Mouse (Mus musculus) embryonic fibroblast, embryonic 13.5 days (primary cell): ENCODE results near the gene Atoh1. TPM values are rescaled to one million over a fixed set of nuclear protein-coding genes. Genes with fewer than 3 reads are reported as not detected.

Experiments
- H3K27ac ChIP-seq: 2 replicates; pipeline ENCODE4 v1.5.1; 2012; ENCODE audit warnings: low read length, control low read depth, inconsistent platforms; ENCODE audit not compliant: insufficient read depth
- H3K4me1 ChIP-seq: 2 replicates; pipeline ENCODE4 v1.6.1; 2011; ENCODE audit warnings: low read length; ENCODE audit not compliant: control insufficient read depth, insufficient read depth
- H3K4me3 ChIP-seq: 2 replicates; pipeline ENCODE4 v1.5.1; 2011; ENCODE audit warnings: mild to moderate bottlenecking, control low read depth, low read length; ENCODE audit not compliant: insufficient read depth
- CTCF ChIP-seq: IDR thresholded peaks from 2 replicates; pipeline ENCODE4 v1.5.1; 2011; ENCODE audit warnings: mild to moderate bottlenecking, control low read depth, low read length, moderate library complexity, borderline replicate concordance; ENCODE audit not compliant: insufficient read depth
- POLR2A ChIP-seq: IDR thresholded peaks from 2 replicates; pipeline ENCODE4 v1.6.1; 2011; ENCODE audit warnings: low read depth, mild to moderate bottlenecking, control low read depth, low read length, moderate library complexity
- polyA plus RNA-seq: library from polyadenylated mRNA; stranded (reverse); fragments of >200 nt; gene quantifications from 2 replicates; pipeline ENCODE4 v1.2.4, GENCODE M21; 2011; ENCODE audit warnings: low read depth; ENCODE audit not compliant: missing spikeins, insufficient read length

Atoh1 gene
- polyA plus RNA-seq, 1 experiment: not detected

GRCm38 (mm10) chr6:64730506-64731020 lies 1.6 kb downstream of the Atoh1 start:
- Histone ChIP-seq H3K4me1 (no peaks in the 10 kb centered on the region), H3K27ac (no peak overlapping the region), H3K4me3 (no peak overlapping the region)
- no peak for TF ChIP-seq POLR2A
- TF ChIP-seq CTCF: no peak

GRCm38 (mm10) chr6:64731126-64731525 lies 2.2 kb downstream of the Atoh1 start:
- no peaks in the 10 kb centered on the region for H3K4me1 ChIP-seq
- H3K27ac ChIP-seq: no peak overlapping the region
- H3K4me3 ChIP-seq: no peak overlapping the region
- TF ChIP-seq POLR2A (no peak), CTCF (no peak)

GRCm38 (mm10) chr6:64731621-64732320 lies 2.8 kb downstream of the Atoh1 start:
- no peak for TF ChIP-seq POLR2A
- no peak for TF ChIP-seq CTCF
- H3K27ac ChIP-seq: no peak overlapping the region
- no peaks in the 10 kb centered on the region for H3K4me1 ChIP-seq
- H3K4me3 ChIP-seq: no peak overlapping the region

- H3K27ac ChIP-seq: no peak overlapping the region
- TF ChIP-seq POLR2A (no peak), CTCF (no peak)
- H3K4me3 ChIP-seq: no peak overlapping the region
- no peaks in the 10 kb centered on the region for H3K4me1 ChIP-seq
Measured at GRCm38 (mm10) chr6:64733311-64733710, 4.4 kb downstream of the Atoh1 start.

GRCm38 (mm10) chr6:64734441-64735320 lies 5.8 kb downstream of the Atoh1 start:
- Histone ChIP-seq H3K4me1 (no peaks in the 10 kb centered on the region), H3K4me3 (no peak overlapping the region), H3K27ac (no peak overlapping the region)
- no peak for TF ChIP-seq CTCF
- no peak for TF ChIP-seq POLR2A

- no peaks in the 10 kb centered on the region for H3K4me1 ChIP-seq
- TF ChIP-seq POLR2A: no peak
- no peak for TF ChIP-seq CTCF
Measured at GRCm38 (mm10) chr6:64736317-64736716, 7.4 kb downstream of the Atoh1 start.

GRCm38 (mm10) chr6:64742915-64743489 lies 14.1 kb downstream of the Atoh1 start:
- no peaks in the 10 kb centered on the region for H3K4me1 ChIP-seq
- H3K4me3 ChIP-seq: no peak overlapping the region
- no peak overlapping the region for H3K27ac ChIP-seq
- no peak for TF ChIP-seq POLR2A

More at GRCm38 (mm10) chr6:64736317-64736716, 7.4 kb downstream of the Atoh1 start:
- Histone ChIP-seq H3K4me3 (no peak overlapping the region), H3K27ac (no peak overlapping the region)

GRCm38 (mm10) chr6:64754515-64754914 lies 25.6 kb downstream of the Atoh1 start:
- H3K27ac ChIP-seq: no peak overlapping the region
- TF ChIP-seq POLR2A: no peak
- no peak for TF ChIP-seq CTCF
- no peaks in the 10 kb centered on the region for H3K4me1 ChIP-seq
- H3K4me3 ChIP-seq: no peak overlapping the region

- TF ChIP-seq POLR2A (no peak), CTCF (no peak)
- H3K4me3 ChIP-seq: no peak overlapping the region
Measured at GRCm38 (mm10) chr6:64763901-64764300, 35.0 kb downstream of the Atoh1 start.

More at GRCm38 (mm10) chr6:64763901-64764300, 35.0 kb downstream of the Atoh1 start:
- H3K4me1 ChIP-seq: no peaks in the 10 kb centered on the region
- H3K27ac ChIP-seq: no peak overlapping the region
